Mouse (Mus musculus): Measurements from ENCODE around the gene Tigd3. TPM values are rescaled to one million over a fixed set of nuclear protein-coding genes. Genes with fewer than 3 reads are reported as not detected.

The Tigd3 gene
- 12.6 and 14.4 TPM in 2 replicates for polyA plus RNA-seq (2012; rRNA removed)

DNA sequence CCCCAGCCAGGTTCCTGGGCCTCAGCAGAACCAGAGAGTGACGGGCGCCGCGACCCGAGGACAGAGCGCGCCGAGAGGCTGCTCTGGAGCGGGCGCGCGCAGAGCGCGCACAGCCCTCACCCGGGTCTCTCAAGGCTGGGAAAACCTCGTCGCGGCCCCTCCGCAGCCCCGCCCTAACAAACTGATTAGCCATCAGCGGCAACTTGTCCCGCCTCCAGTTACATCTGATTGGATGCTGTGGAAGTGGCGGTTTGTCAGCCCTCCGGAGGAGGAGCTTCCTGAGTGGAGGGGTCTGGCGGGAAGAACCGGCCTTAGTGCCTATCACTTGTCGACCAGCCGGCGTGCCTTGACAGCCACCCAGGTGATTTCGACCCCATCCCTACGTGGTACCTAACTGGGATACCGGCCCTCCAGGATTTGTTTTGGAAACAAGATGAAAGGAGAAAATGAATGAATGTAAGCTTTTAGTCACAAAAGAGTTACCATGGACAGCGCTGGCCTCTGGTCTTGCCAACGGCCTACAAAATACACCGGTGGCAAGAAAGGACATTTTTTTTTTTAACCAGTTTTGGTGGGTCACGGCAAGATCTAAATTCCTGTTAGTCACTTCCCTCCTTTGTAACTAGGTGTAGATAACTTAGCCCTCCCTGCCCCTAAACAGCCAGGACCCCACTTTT lies at the start of gene Tigd3:
Gene Tigd3, minus strand, starts transcription at position 148 of the 677 bp plus-strand sequence.

DNA sequence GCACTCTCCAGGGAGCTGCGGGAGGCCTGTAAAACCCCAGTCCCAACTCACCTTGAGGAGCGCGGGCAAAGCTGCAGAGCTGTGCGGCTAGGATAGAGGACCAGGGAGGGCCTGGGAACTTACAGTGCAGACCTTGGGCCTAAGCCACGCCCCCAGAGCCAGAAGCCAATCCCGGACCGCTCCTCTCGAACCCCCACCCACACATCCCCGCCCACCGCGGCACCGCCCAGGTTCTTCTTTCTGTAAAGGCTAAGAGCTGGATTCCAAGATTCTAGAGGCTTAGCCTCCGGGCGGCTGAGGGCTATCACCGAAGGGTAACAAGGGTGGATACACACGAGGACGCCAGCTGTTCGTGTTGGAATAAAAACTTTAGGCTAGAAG lies 30.8 kb upstream of the Tigd3 start, which contains the start of gene Cdc42ep2:
Gene Cdc42ep2, minus strand, starts transcription at position 104 of the 381 bp plus-strand sequence.

DNA sequence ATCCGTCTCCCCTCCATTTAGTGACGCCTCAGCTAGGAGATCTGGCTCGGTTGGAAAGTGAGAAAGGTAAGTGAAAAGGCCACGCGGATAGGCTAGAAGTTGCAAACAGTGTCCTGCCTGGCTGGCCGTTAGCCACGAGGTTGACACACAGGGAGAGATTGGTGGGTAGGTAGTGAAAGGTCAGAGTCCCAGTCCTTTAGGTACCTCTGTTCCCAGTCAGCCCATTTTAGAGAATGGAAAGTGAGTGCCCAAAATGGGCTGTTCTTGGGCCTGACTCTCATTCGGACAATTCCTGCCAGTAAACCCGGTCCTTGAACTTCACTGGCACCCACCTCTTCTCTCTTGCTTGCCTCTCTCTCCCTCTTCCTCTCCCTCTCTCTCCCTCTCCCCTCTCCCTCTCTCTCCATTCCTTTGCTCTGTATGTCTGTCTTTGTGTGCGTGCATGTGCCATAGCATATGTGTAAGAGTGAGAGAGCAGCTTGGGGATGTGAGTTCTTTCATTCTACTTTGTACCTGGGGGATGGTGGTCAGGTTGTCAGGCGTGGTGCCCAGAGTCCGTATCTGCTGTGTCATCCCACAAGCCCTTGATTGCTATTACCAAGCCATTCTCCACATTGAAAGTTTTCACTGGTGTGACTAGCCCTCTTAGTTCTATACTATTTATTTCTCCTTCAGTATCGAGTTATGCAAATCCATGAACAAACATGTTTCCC lies 19.2 kb upstream of the Tigd3 start, which contains the start of gene Dpf2:
Gene Dpf2, minus strand, starts transcription at position 4 of the 713 bp plus-strand sequence.

DNA sequence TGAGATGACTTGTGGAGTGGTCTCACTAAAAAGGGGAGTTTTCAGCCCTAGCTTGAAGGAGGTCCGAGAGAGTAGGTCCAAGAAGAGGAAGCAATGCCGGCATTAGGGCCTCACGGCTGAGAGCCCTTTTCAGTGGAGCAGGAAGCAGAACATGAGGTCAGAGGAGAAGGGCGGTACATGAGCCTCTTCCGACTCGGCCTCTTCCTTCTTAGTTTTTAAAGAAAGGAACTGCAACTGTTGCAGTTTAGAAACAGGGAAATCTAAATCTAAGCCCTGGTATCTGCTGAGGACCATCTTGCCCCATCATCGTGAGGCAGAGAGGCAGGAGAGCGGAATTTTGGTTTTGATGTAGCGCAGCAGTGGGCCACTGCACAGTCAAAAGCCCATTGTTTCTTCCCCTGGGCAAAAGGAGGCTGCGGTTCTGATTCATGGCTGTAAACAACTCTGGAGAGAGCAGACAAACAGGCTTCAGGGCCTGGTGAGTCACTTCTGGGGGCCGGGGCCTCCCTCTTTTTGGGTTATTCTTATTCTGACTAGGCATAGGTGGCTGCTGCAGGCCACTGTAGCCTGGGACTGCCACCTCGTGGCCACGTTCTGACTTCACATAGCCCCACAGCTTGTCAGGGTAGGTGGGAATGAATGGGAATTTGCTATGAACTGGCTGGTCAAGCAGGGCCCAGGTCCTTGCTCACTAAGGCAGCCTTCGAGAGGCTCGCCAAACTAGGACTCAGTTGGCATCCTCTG lies 16.2 kb downstream of the Tigd3 start, which contains the start of gene Slc25a45:
Gene Slc25a45, plus strand, starts transcription at position 191 of the 744 bp plus-strand sequence.

DNA sequence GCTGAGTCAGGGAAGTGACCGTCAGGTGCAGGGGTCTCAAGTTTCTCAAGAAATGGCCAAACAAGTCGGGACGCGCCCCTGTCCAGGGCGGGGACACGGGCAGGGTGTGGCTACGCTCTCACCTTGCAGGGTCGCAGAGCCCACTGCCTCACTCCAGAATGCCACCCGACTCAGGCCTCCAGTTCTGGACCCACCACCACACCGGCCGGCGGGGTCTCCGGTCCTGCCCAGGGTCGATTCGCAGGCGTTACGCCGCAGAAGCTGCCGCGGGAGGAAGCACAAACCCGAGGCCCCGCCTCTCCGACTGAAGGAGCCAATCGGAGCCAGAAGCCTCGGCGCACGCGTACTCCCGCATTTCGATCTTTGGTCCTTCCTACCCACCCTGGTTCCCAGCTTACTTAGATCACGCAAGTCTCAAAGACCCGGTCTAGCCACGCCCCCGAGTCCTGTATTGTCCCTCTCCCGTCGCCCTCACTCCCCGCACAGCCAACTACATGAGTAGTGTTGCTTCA lies 18.9 kb downstream of the Tigd3 start, which contains the start of gene Frmd8:
Gene Frmd8, minus strand, starts transcription at position 306 of the 512 bp plus-strand sequence.

Other genes starting within 250 kb of the Tigd3 start
- gene Sipa1, start 230.4 kb downstream of the Tigd3 start, polyA plus RNA-seq (2012; rRNA removed), result 26.9 and 30.9 TPM in 2 replicates
- 14.0 and 14.2 TPM in 2 replicates for gene Map3k11, start 205.4 kb downstream of the Tigd3 start, polyA plus RNA-seq (2012; rRNA removed)
- gene Pcnx3, start 205.2 kb downstream of the Tigd3 start, polyA plus RNA-seq (2012; rRNA removed), result 65.0 and 76.6 TPM in 2 replicates
- gene Kcnk7, start 189.8 kb downstream of the Tigd3 start, polyA plus RNA-seq (2012; rRNA removed), result 0.09 TPM in 1 of 2 replicates, not detected in the other
- 34.9 and 37.4 TPM in 2 replicates for gene Ehbp1l1, start 167.8 kb downstream of the Tigd3 start, polyA plus RNA-seq (2012; rRNA removed)
- 177 and 188 TPM in 2 replicates for gene Fam89b, start 164.5 kb downstream of the Tigd3 start, polyA plus RNA-seq (2012; rRNA removed)
- 33.3 and 45.8 TPM in 2 replicates for gene Ltbp3, start 153.2 kb downstream of the Tigd3 start, polyA plus RNA-seq (2012; rRNA removed)
- gene Scyl1, start 122.7 kb downstream of the Tigd3 start, polyA plus RNA-seq (2012; rRNA removed), result 134 and 139 TPM in 2 replicates
- 11.8 and 12.2 TPM in 2 replicates for gene Frmd8, start 18.9 kb downstream of the Tigd3 start, polyA plus RNA-seq (2012; rRNA removed)
- gene Slc25a45, start 16.3 kb downstream of the Tigd3 start, polyA plus RNA-seq (2012; rRNA removed), result 3.2 TPM in 2 replicates
- gene Dpf2, start 18.9 kb upstream of the Tigd3 start, polyA plus RNA-seq (2012; rRNA removed), result 147 and 151 TPM in 2 replicates
- 17.8 and 18.1 TPM in 2 replicates for gene Cdc42ep2, start 30.7 kb upstream of the Tigd3 start, polyA plus RNA-seq (2012; rRNA removed)
- gene Pola2, start 70.1 kb upstream of the Tigd3 start, polyA plus RNA-seq (2012; rRNA removed), result 27.5 and 30.6 TPM in 2 replicates
- not detected in 2 replicates for gene Slc22a20, start 92.0 kb upstream of the Tigd3 start, polyA plus RNA-seq (2012; rRNA removed)
- 8.7 and 8.9 TPM in 2 replicates for gene Capn1, start 121.7 kb upstream of the Tigd3 start, polyA plus RNA-seq (2012; rRNA removed)
- gene Syvn1, start 152.4 kb upstream of the Tigd3 start, polyA plus RNA-seq (2012; rRNA removed), result 19.9 and 20.2 TPM in 2 replicates
- 44.9 and 46.3 TPM in 2 replicates for gene Mrpl49, start 163.6 kb upstream of the Tigd3 start, polyA plus RNA-seq (2012; rRNA removed)
- 1,265 and 1,281 TPM in 2 replicates for gene Fau, start 163.7 kb upstream of the Tigd3 start, polyA plus RNA-seq (2012; rRNA removed)
- 31.8 and 33.0 TPM in 2 replicates for gene Znhit2, start 167.0 kb upstream of the Tigd3 start, polyA plus RNA-seq (2012; rRNA removed)
- 99.6 and 104 TPM in 2 replicates for gene Tm7sf2, start 174.2 kb upstream of the Tigd3 start, polyA plus RNA-seq (2012; rRNA removed)
- 87.7 and 91.1 TPM in 2 replicates for gene Vps51, start 183.1 kb upstream of the Tigd3 start, polyA plus RNA-seq (2012; rRNA removed)
- gene Tmem262, start 185.9 kb upstream of the Tigd3 start, polyA plus RNA-seq (2012; rRNA removed), result 0.17 TPM in 1 of 2 replicates, not detected in the other
- 1.5 and 1.6 TPM in 2 replicates for gene Gm28374, start 188.1 kb upstream of the Tigd3 start, polyA plus RNA-seq (2012; rRNA removed)
- 86.3 and 98.7 TPM in 2 replicates for gene Zfpl1, start 190.8 kb upstream of the Tigd3 start, polyA plus RNA-seq (2012; rRNA removed)
- gene Cdca5, start 190.8 kb upstream of the Tigd3 start, polyA plus RNA-seq (2012; rRNA removed), result 4.4 and 4.7 TPM in 2 replicates
- gene AC131692.1, start 200.3 kb upstream of the Tigd3 start, polyA plus RNA-seq (2012; rRNA removed), result 0.09 and 0.18 TPM in 2 replicates
- 0.59 and 0.63 TPM in 2 replicates for gene Naaladl1, start 211.6 kb upstream of the Tigd3 start, polyA plus RNA-seq (2012; rRNA removed)
- 51.8 and 53.5 TPM in 2 replicates for gene Sac3d1, start 224.5 kb upstream of the Tigd3 start, polyA plus RNA-seq (2012; rRNA removed)
- 55.8 and 56.8 TPM in 2 replicates for gene Snx15, start 234.2 kb upstream of the Tigd3 start, polyA plus RNA-seq (2012; rRNA removed)
- gene Batf2, start 246.8 kb upstream of the Tigd3 start, polyA plus RNA-seq (2012; rRNA removed), result 0.15 TPM in 1 of 2 replicates, not detected in the other
- gene Arl2, start 247.4 kb upstream of the Tigd3 start, polyA plus RNA-seq (2012; rRNA removed), result 107 and 108 TPM in 2 replicates

Measured in central nervous system, embryonic 18 days (tissue).